Mouse (Mus musculus): ENCODE results near the gene Plch2. TPM values are rescaled to one million over a fixed set of nuclear protein-coding genes. Genes with fewer than 3 reads are reported as not detected.
A peak's percentile ranks its signal among the peaks of the same experiment; 100 is the strongest.

The Plch2 gene
- total and polyA plus RNA-seq, 3 experiments: 0.85 to 1.1 TPM; not detected in 1

DNA sequence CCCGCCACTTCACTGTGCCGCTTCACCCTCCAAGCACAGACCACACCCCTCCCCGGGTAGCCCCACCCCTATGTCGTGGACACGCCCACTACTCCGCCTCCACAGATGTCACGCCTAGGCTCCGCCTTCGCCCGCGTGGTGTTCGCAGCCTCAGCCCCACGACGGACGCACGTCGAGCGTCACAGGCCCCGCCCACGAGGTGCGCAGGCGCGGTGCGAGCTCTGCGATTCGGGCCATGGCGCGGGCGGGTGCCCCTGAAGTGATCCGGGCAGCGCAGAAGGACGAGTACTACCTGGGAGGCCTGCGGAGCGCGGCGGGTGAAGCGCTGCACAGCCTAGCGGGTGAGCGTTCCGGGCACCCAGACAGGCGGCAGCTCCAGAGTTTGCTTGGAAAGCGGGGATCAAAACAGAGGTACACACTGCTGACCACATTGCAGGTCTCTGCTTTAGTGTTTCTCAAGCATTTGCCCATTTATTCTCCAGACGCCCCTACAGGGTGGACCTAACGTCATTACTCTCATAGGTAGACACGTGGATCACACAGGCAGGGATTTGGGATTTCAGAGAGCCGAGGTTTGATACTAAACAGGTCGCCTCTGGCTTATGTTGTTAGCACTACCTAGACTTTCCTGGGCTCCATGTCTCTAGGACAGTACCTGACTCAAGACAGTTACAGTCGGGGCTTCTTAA, 10.4 kb upstream of the Plch2 start, which contains the start of gene Pex10 (continued):
- TF ChIP-seq NRF1 (IDR thresholded peaks at IDR 0.05; ENCODE audit: insufficient read depth, low read depth, low read length, poor library complexity, severe bottlenecking): peak; percentile 97
- TF ChIP-seq SMC3 (IDR thresholded peaks at IDR 0.05; ENCODE audit: low read depth, low read length): no peak; the same call in 1 of the 2 replicates

DNA sequence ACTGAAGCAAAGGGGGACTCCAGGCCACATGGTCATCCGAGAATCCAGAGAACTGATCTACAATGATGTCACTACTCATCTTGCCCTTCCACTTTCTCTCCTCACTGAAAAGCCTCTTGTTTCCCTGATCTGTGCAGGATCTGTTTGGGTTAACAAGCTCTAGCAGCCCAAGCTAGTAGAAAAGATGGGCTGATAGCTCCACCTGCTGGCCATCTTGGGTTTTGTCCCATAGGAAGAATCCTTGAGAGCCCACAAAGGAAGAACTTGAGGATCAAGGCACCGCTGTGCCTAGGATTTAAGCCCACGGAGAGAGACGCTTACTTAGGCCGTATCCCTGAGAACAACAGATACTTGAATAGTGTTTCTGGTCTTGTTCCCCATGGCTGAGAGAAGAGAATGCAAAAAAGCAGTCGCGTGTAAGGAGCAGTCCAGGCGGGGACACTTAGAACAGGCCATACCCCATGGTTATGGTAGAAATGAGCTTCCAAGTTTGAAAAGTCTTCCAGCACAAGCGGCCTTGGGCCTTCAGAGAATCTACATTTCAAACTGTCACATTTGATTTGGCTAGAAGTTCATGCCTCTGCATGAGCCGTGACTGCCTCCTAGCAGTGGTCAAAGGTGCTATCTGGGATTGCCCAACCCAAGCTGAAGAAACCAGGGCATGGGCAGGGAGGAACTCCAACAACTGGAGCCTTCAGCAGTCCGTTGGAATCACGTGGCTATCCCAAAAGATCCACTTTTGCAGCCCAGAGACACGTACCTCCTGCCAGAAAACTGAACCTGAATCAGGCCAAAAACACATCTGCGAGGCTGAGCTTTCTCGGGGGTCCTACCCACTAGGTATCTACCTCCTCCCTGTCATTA, 9.6 kb upstream of the Plch2 start:
- Histone ChIP-seq H3K27me3 (ENCODE audit: control insufficient read depth in 1 of 2, insufficient read depth in 2 of 2, low read length in 2 of 2) (no peaks in the 10 kb centered on the region), H3K79me2 (ENCODE audit: control insufficient read depth, insufficient read depth, low read length, poor library complexity) (peaks cover 9% of the 10 kb centered on the region), H3K4me1 (ENCODE audit: control insufficient read depth in 1 of 2, insufficient read depth in 2 of 2, low read length in 2 of 2) (peaks cover 0 to 8% of the 10 kb centered on the region in 2 experiments; a peak in 1 of 4 replicates), H3K9me3 (replicated peaks; ENCODE audit: insufficient read depth, low read length) (no peaks in the 10 kb centered on the region), H3K9ac (ENCODE audit: control insufficient read depth, low read depth, low read length, poor library complexity, severe bottlenecking) (peak overlapping the region; percentile 40), H3K27ac (ENCODE audit: control insufficient read depth, low read depth, low read length) (peak overlapping the region; percentile 49), H3K36me3 (ENCODE audit: control insufficient read depth in 1 of 2, insufficient read depth in 2 of 2, low read length in 2 of 2) (peaks cover 0 to 7% of the 10 kb centered on the region in 2 experiments; a peak in 3 of 4 replicates), H3K4me3 (ENCODE audit: control insufficient read depth in 1 of 2, insufficient read depth in 1 of 2, low read depth in 2 of 2, low read length in 2 of 2) (peak overlapping the region; percentile 44 to 63)
- DNase-seq (ENCODE audit: low read depth, low spot score): peak; percentile 93
- TF ChIP-seq USF1 (IDR thresholded peaks at IDR 0.05; ENCODE audit: low read depth, low read length): peak; percentile 82
- peak; percentile 89 for TF ChIP-seq MAX (IDR thresholded peaks at IDR 0.05; ENCODE audit: low read length)
- peak; percentile 65 to 98 (median 78) for TF ChIP-seq CTCF (IDR thresholded peaks at IDR 0.05 in 2 of 3, conservative IDR thresholded peaks at IDR 0.05 in 1 of 3; ENCODE audit: control insufficient read depth in 1 of 3, insufficient read depth in 1 of 3, low read depth in 2 of 3, low read length in 3 of 3, poor library complexity in 1 of 3, severe bottlenecking in 1 of 3)
- no peak for TF ChIP-seq EP300 (IDR thresholded peaks at IDR 0.05; ENCODE audit: low read depth in 1 of 2, low read length in 2 of 2)
- peak; percentile 16; the same call in 1 of the 2 replicates for TF ChIP-seq SIN3A (IDR thresholded peaks at IDR 0.05; ENCODE audit: low read length)
- TF ChIP-seq MAZ (IDR thresholded peaks at IDR 0.05; ENCODE audit: low read depth, low read length): no peak; the same call in 1 of the 2 replicates
- TF ChIP-seq RCOR1 (IDR thresholded peaks at IDR 0.05; ENCODE audit: low read depth, low read length): no peak
- peak; percentile 8; the same call in 1 of the 2 replicates for TF ChIP-seq ETS1 (IDR thresholded peaks at IDR 0.05; ENCODE audit: low read depth, low read length)
- TF ChIP-seq ELF1 (IDR thresholded peaks at IDR 0.05; ENCODE audit: low read depth, low read length): no peak
- no peak for TF ChIP-seq GATA1 (IDR thresholded peaks at IDR 0.05; ENCODE audit: low read depth, low read length)
- no peak for TF ChIP-seq MEF2A (IDR thresholded peaks at IDR 0.05; ENCODE audit: extremely low read depth, insufficient replicate concordance, low read depth, low read length, poor library complexity, severe bottlenecking)
- peak; percentile 89 for TF ChIP-seq MXI1 (IDR thresholded peaks at IDR 0.05; ENCODE audit: low read depth, low read length)
- TF ChIP-seq CHD1 (IDR thresholded peaks at IDR 0.05; ENCODE audit: low read depth, low read length): no peak
- no peak; the same call in 1 of the 2 replicates for TF ChIP-seq MYC (IDR thresholded peaks at IDR 0.05; ENCODE audit: low read depth, low read length)
- TF ChIP-seq HCFC1 (IDR thresholded peaks at IDR 0.05; ENCODE audit: low read depth, low read length): no peak
- no peak for TF ChIP-seq CHD2 (IDR thresholded peaks at IDR 0.05; ENCODE audit: low read length)
- no peak for TF ChIP-seq UBTF (IDR thresholded peaks at IDR 0.05; ENCODE audit: borderline replicate concordance, insufficient read depth, low read depth, low read length)
- no peak for TF ChIP-seq NRF1 (IDR thresholded peaks at IDR 0.05; ENCODE audit: insufficient read depth, low read depth, low read length, poor library complexity, severe bottlenecking)
- peak; percentile 52; the same call in 1 of the 2 replicates for TF ChIP-seq MYB (IDR thresholded peaks at IDR 0.05; ENCODE audit: low read depth, low read length)
- no peak for TF ChIP-seq TAL1 (IDR thresholded peaks at IDR 0.05; ENCODE audit: low read length)
- 0 out of 2 replicates have a peak, but pooled peaks have one; percentile 11 for TF ChIP-seq ZNF384 (IDR thresholded peaks at IDR 0.05; ENCODE audit: low read depth, low read length)
- TF ChIP-seq TBP (IDR thresholded peaks at IDR 0.05; ENCODE audit: low read depth, low read length): no peak
- TF ChIP-seq BHLHE40 (IDR thresholded peaks at IDR 0.05; ENCODE audit: borderline replicate concordance, low read depth, low read length): peak; percentile 29; the same call in 1 of the 2 replicates
- TF ChIP-seq E2F4 (IDR thresholded peaks at IDR 0.05; ENCODE audit: borderline replicate concordance, low read depth, low read length): 0 out of 2 replicates have a peak, but pooled peaks have one; percentile 36
- TF ChIP-seq SMC3 (IDR thresholded peaks at IDR 0.05; ENCODE audit: low read depth, low read length): peak; percentile 95
- peak; percentile 99 for TF ChIP-seq RAD21 (IDR thresholded peaks at IDR 0.05; ENCODE audit: low read depth, low read length)
- no peak for TF ChIP-seq JUND (IDR thresholded peaks at IDR 0.05; ENCODE audit: low read depth, low read length)
- peak in 1 of 2 experiments; percentile 51; a peak in 1 of 4 replicates for TF ChIP-seq USF2 (IDR thresholded peaks at IDR 0.05; ENCODE audit: borderline replicate concordance in 1 of 2, insufficient read depth in 1 of 2, low read depth in 1 of 2, low read length in 2 of 2)
- no peak for TF ChIP-seq ZMIZ1 (IDR thresholded peaks at IDR 0.05; ENCODE audit: low read depth, low read length)
- 0 out of 4 replicates have a peak, but pooled peaks of 1 of the 2 experiments have one; percentile 9 for TF ChIP-seq POLR2A (IDR thresholded peaks at IDR 0.05; ENCODE audit: control insufficient read depth in 1 of 2, insufficient read depth in 1 of 2, low read depth in 1 of 2, low read length in 2 of 2, poor library complexity in 1 of 2)
